Mouse (Mus musculus) adrenal gland, adult 2 months (tissue): ENCODE measurements around the gene Spryd4. TPM values are rescaled to one million over a fixed set of nuclear protein-coding genes. Genes with fewer than 3 reads are reported as not detected.
"Not testable (repeated sequence)": the region's sequence is repeated elsewhere in the genome, so short reads cannot be mapped to it uniquely, and the experiment has no call there.

Experiments used
- DNase-seq: peaks from one replicate; pipeline ENCODE4 v3.0.0; 2021
- long read RNA-seq: library from polyadenylated mRNA; stranded (forward); transcript quantifications from one replicate; pipeline ENCODE4 v2.0.0, GENCODE M21; 2021
- polyA plus RNA-seq: library from polyadenylated mRNA; depleted of rRNA; stranded (reverse); fragments of >200 nt; gene quantifications from 2 replicates; pipeline ENCODE4 v1.2.3, GENCODE M21; 2012; rRNA removed
- total RNA-seq, 2 experiments: library from RNA; stranded (reverse); gene quantifications; 2 replicates each; pipeline ENCODE4 v1.2.3; 2021

Gene Spryd4
- total RNA-seq (10 to 100 TPM; 14.3 to 17.0 TPM), polyA plus RNA-seq (5.8 and 7.4 TPM in 2 replicates)
- long read RNA-seq, transcript Spryd4-201 (2 exons, 1,583 nt), result major isoform, 16 of 16 reads
- long read RNA-seq, partial matches to known transcripts, result 0 of 16 reads
- long read RNA-seq, other reads (novel, unspliced or antisense), result 0 of 16 reads

GRCm38 (mm10) chr10:128211390-128212108 is at the start of gene Spryd4:
Gene Spryd4 (minus strand): TSS chr10:128211807.
- DNase-seq, result peak; percentile 93

- not testable (repeated sequence) for DNase-seq
These were observed 48.8 kb upstream of the Spryd4 start for GRCm38 (mm10) chr10:128260376-128260775.

DNA sequence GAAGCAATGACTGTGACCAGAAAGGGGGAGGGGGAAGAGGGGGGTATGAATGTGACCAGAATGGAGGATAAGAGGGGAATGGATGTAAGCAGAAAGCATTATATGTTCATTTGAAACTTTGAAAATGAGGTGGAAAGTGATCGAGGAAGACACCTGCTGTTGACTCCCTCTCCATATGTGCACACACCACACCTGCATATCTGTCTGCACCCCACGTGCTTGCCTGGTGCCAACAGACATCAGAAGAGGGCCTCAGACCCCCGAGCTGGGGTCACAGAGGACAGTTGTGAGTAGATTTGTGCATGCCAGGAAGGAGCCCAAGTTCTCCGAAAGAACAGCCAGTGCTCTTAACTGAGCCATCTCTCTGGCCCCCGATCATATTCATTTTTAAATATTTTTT is 48.3 kb upstream of the Spryd4 start:
- DNase-seq, result no peak

- DNase-seq, result no peak
These were observed 47.3 kb upstream of the Spryd4 start for GRCm38 (mm10) chr10:128258953-128259352.

GRCm38 (mm10) chr10:128256328-128256727 is 44.7 kb upstream of the Spryd4 start:
- no peak for DNase-seq

DNA sequence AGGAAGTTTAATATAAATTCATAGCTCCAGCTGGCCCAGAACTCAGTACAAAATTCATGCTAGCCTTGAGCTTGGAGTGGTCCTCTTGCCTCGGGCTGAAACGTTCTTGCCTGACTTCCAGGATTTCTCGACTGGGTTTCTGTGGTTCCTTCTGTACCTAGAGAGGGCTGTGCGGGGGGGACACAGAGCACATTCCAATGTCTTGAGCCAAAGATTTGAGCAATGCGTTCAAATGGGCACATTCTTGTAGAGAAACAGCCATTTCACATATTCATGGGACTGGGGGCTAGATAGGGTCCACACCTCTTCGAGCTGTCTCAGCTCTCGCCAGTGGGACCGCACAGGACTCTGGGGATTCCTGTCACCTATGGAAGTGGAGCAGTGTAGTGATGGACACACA is 44.3 kb upstream of the Spryd4 start:
- DNase-seq, result no peak

- DNase-seq, result peak; percentile 43
These were observed 42.2 kb upstream of the Spryd4 start, which contains the start of gene Apon for GRCm38 (mm10) chr10:128253677-128254255. Gene Apon (plus strand): TSS chr10:128254096.

DNA sequence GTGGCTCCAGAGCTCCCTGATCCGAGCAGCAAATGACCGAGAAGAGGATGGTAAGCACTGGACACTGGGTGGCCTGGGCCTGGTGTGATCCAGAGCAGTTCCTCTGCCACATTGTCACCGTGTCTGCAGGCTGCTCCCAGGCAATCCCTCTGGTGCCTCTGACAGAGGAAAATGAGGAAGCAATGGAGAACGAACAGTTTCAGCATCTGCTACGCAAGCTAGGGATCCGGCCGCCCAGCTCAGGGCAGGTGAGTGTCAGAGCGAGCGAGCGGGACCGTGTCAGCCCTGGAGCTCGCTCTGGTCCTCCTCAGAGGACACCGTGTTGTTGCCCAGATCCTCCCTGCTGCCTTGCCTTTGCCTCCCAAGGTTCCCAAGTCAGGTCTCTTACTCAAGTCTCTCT is 39.0 kb upstream of the Spryd4 start:
- no peak for DNase-seq

DNA sequence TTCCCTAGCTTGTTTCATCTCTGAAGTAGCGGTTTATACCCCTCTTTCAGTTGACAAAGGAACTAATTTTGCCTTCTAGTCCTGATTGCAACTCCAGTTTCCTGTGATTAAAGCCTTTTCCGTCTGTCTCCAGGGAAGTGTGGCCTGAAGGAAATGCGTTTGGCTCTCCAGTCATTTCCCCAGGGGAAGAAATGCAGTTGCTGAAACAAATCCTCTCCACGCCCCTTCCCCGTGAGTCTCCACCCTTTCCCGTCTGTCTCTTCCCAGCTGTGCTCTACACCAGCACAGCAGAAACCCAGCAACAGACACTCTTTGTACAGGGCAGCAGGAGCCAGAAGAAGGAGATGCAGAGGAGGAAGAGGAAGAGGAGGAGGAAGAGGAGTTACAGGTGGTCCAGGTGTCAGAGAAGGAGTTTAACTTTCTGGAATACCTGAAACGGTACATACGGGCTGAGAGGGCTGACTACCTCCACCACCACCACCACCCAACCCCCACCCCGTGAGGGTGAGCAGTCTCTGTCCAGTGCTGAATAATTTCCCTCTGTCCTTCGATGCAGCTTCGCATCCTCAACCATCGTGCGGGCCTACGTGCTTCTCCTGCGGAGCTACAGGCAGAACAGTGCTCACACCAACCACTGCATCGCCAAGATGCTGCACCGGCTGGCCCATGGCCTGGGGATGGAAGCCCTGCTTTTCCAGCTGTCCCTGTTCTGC is 35.6 kb upstream of the Spryd4 start:
- peak; percentile 27 for DNase-seq

- DNase-seq, result no peak
These were observed 32.5 kb upstream of the Spryd4 start for GRCm38 (mm10) chr10:128244121-128244520.

GRCm38 (mm10) chr10:128243252-128243651 is 31.6 kb upstream of the Spryd4 start:
- DNase-seq, result no peak

- DNase-seq, result no peak
These were observed 28.5 kb upstream of the Spryd4 start for GRCm38 (mm10) chr10:128240131-128240530.

GRCm38 (mm10) chr10:128239140-128239539 is 27.5 kb upstream of the Spryd4 start:
- no peak for DNase-seq

- no peak for DNase-seq
These were observed 26.3 kb upstream of the Spryd4 start for GRCm38 (mm10) chr10:128237807-128238480.

- no peak for DNase-seq
These were observed 24.7 kb upstream of the Spryd4 start for GRCm38 (mm10) chr10:128236321-128236720.

DNA sequence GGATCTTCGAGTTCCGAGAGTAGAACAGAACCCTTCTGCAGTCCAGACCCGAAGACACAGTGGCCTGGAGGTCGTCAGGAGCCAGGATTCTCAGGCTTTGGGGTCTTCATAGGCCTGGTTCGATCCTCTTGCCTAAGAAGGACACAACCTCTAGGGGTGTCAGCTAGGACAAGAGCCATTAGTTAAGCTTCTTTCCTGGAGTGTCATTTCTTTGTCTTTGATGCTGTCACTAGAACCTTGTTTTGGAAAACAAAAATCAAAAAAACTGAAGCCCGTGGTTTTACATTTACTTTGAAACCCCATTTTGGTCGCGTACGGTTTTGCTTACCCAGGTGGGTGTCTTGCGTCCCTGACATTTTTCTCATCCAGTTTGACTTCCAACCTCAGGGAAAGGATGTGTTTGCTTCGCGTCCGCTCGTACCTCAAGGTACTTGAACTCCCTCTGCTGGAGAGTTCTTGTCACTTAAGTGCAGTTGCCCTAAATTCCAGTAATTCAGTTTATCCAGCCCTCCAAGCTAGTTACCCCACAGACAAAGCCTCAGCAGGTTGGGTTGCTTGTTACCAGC is 20.9 kb upstream of the Spryd4 start:
- peak; percentile 64 for DNase-seq

DNA sequence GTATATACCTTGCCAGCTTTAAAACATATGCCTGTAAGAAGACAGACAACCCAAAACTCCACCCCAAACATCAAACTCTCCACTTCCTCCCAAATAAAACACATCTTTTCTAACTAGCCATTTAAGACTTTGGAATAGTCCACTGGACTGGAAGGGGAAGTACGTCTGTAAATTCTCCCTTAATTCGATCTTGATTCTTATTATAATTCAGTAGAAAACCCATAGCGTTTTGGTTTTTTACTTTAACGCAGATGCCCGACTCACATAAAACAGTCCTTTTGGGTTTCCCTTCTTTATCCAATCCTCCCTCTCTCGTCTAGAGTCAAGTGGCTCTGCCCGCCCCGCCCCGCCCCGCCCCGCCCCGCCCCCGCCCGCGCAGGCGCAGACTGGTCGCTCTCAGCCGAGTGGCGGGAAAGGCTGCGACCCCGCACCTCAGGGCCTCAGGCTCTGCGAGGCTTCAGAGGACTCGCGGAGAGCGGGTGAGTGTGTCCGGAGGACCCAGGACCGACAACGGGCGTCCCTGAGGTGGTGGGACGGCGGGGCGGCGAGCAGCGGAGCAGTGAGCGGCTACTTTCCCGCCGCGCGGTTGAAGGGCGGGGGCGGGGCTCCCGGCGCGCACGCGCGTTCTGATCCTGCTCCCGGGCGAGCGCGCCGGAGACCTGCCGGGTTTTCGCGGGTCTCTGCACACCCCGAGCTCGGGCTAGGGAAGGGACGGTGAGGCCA is 20.3 kb upstream of the Spryd4 start, which contains the start of gene Timeless:
Timeless (plus strand) TSS at position 369 of the 723 bp plus-strand sequence.
- peak; percentile 92 for DNase-seq

- DNase-seq, result no peak
These were observed 19.5 kb upstream of the Spryd4 start for GRCm38 (mm10) chr10:128231146-128231545.

DNA sequence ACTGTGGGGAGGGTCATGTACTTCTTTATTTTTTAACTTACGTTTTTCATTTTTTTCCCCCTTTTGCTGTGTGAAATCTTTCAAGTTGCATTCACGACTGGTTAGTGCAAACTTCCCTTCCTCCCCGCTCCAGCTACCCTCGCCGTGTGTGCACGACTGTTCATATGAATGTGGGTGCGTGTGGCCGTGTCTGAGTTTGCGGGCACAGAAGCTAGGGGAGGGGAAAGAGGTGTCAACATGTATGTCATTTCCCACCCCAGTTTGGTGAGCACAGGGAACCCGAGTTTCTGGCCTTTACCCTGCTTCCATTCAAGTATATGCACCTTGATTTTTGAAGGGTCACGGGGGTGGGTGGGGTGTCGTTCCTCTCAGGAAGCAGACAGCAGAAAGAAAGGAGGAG is 19.0 kb upstream of the Spryd4 start:
- no peak for DNase-seq

- no peak for DNase-seq
These were observed 16.4 kb upstream of the Spryd4 start for GRCm38 (mm10) chr10:128228009-128228408.

DNA sequence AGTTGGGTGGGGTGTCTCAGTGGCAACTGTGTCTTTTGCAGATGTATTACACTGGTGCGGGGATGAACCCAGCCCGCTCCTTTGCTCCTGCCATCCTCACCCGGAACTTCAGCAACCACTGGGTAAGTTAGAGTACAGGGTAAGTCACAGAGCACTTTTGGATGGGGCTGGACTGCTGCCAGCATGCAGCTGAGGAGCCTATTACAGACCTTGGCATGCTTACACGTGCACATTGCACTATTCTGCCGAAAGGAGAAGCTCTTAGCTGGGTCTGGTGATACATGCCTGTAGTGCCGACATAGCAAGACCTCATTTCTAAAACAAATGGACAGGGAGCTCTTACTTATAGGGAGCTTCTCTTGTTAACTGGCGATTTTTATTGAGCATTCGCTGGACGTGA is 16.0 kb upstream of the Spryd4 start:
- DNase-seq, result no peak
